Mouse (Mus musculus): ENCODE measurements at regions not wholly inside any gene's neighbourhood (a gene's known extent, or its start where the extent isn't known, plus 50 kb on each side); places are given as distances from the start of the nearest gene placed in this dataset.

DNA sequence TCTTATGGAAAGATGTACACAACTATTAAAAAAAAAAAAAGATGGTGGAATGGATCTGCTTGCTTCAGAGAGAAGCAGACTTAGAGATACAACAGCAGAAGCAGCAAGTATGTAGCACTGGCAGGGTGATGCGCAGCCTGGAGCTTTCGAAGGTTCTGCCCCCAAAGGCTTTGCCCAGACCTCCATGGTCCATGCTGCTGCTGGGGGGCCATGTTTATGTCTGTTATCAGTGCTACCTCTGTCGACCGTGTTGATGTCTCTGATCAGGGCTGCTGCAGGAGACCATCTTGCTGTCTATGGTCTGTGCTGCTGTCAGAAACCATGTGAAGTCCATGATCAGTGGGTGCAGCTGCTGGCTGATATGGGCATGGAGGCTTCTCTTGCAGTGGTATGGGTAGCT is 88.6 kb upstream of the Fam189a1 start:
- no peak for DNase-seq (ENCODE audit: low spot score)

DNA sequence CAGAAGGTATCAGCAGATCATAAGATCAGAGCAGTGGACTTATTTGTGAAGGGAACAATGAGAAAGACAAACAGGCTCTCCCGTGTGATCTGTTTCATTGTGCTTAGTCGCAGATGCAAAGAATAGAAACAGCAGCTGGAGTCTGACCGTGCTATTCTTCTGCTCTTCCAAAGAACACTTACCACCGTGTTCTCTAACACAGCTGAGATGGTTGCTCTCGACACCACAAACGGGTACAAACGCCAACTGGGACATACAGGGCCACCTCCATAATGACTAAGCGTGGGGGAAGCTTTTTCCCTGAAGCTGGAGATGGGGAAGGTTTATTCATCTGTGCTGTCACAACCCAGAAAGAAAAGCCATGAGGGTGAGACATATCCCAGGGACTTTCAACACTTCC is 84.8 kb upstream of the Fam189a1 start:
- no peak for DNase-seq (ENCODE audit: low spot score)

DNA sequence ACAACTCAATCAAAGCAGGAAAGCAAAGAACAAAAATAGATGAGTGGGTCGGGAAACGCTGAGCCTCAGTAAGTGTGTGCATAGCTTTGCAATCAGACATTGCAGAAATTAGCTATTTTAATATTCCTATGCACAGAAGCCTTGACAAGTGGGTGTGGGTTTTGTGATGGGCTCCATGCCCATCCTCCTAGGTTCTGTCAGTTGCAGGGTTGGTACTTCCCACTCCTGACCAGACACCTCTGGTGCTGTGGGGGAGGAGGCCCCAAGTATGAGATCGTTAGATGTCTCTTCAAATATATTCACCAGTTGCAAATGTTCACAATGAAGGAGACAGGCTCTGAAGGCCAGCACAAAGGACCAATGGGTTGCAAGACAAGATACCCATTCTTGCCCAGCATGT is 79.3 kb upstream of the Fam189a1 start:
- DNase-seq (ENCODE audit: low spot score) = no peak

DNA sequence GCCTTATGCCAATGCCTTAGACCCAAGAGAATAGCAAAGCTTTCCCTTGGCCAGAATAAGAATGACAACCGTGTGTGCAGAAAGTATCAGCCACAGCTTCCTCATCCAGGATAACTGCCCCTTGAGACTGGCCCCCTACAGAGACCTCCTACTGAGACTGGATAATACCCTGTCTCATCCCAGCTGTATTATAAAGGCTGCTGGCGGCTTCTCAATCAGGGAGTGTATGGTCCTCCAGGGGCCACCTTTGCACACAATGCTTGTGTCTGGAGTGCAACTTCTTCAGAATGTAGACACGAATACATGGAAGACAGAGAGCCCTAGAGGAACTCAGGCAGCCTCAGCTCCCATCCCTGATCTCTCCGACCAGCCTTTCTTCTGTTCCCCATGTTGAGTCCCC is 77.3 kb upstream of the Fam189a1 start:
- DNase-seq (ENCODE audit: low spot score) = no peak

DNA sequence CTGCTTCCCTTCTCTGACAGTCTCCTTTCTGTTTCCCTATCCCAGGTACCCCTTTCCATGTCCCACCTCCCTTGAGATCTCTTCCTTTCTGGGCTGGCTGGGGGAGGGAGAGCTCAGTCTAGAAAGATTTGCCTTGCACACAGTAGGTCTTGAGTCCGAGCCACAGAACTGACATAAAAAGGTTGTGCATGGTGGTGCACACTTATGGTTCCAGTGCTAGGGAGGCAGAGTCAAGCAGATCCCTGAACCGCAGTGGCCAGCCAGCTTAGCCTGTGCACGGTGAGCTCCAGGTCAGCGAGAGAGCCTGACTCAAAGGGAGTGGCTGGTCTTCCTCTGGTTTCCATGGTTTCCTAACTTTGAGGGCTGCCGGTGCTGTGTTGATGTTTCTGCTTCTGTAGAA is 72.9 kb upstream of the Fam189a1 start:
- DNase-seq (ENCODE audit: low spot score) = no peak

GRCm38 (mm10) chr7:65226218-65226617 is 69.8 kb upstream of the Fam189a1 start:
- DNase-seq (ENCODE audit: low spot score) = no peak

DNA sequence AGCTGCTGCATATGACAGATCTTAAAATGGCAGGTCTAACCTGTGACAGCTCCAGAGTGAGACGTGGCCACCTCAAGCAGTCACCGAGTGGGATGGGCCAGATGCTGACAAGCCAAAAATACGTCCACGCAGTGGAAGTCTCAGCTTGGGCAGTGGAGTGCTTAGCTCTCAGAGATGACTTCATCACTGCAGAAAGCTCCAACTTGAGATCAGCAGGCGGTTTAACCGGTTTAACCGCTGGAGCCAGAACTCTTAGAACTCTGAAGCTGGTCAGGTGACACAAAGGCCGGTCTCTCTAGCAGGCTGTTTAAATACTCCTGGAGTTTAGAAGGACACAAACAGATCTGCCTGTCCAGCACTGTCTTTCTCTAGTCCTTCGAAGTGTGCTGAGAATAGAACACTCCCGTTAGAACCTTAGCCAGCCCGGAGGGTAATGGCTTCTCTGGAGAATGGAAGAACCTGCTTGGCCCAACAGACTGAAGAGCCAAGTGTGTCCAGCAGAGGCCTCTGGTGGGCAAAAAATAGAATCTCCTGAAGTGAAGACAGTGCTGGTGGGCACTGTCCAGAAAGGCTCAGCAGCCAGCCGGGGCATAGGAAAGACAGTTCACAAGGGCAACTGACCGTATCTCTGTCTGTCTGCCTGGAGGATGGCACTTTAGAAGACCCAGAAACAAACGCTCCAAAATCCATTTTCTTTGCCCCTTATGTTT is 57.0 kb upstream of the Fam189a1 start:
- DNase-seq (ENCODE audit: low spot score) = peak; percentile 88

DNA sequence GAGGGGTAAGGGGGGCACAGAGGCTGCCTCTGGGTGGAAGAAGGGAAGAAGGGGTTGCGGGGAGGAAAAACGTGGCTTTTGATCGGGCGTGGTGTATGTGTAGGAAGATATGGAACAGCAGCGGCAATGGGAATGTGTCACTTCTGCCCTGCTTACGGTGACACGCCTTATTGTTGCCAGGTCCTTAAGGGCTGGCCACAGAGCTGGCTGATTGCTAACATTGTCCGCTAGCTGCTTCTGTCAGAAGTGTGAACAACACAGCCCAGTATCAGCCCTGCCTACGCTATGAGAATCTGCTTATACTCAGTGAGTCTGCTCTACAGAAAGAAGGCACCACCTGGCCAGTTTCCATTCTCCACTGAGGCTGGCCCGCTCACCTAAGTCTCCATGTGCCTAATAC is 50.9 kb upstream of the Fam189a1 start:
- DNase-seq (ENCODE audit: low spot score) = no peak

All from lung, postnatal 25 days (tissue).